Comparison of ENCODE assay signal across 24 mouse cellular contexts in genomic region chr8:64843168-64843567, GRCm38 (mm10). TPM values are rescaled to one million over a fixed set of nuclear protein-coding genes. Genes with fewer than 3 reads are reported as not detected.
DNase-seq lines count a peak whose midpoint lies in the region; ATAC-seq and TF ChIP-seq lines count a peak whose summit lies in the region.
"Had no signal": no experiment of that assay in that cellular context is flagged by ENCODE, and none has a peak within 500 bp of the region (broad histone marks: within the 10 kb centered on the region; RNA-seq: fewer than 3 reads in every experiment).

No protein-coding gene starts in this region.

- H3K27me3 ChIP-seq in intestine, embryonic 16.5 days (replicated peaks; ENCODE audit: control insufficient read depth, insufficient read depth, low read length), result no peaks in the 10 kb centered on the region
- no peaks in the 10 kb centered on the region for H3K27me3 ChIP-seq in intestine, embryonic 15.5 days (replicated peaks)
- H3K27me3 ChIP-seq: CH12.LX; embryonic facial prominence, embryonic 12.5 days; forebrain, embryonic 12.5 days; heart, embryonic 13.5 days; hindbrain, embryonic 12.5 days; Patski had no signal

- H3K4me3 ChIP-seq in intestine, embryonic 16.5 days (ENCODE audit: low read length), result no peak overlapping the region
- no peak overlapping the region for H3K4me3 ChIP-seq in intestine, embryonic 15.5 days (replicated peaks)
- H3K4me3 ChIP-seq in left cerebral cortex, adult 2 months, result no peak overlapping the region
- no peak overlapping the region for H3K4me3 ChIP-seq in olfactory bulb, adult 2 months (ENCODE audit: insufficient read depth, low read depth, low read length)
- H3K4me3 ChIP-seq: embryonic facial prominence, embryonic 12.5 days; forebrain, embryonic 12.5 days; gastrocnemius, adult 2 months; heart, embryonic 13.5 days; hindbrain, embryonic 12.5 days had no signal

- no peaks in the 10 kb centered on the region for H3K9me3 ChIP-seq in intestine, embryonic 16.5 days (ENCODE audit: control insufficient read depth, low read length)
- no peaks in the 10 kb centered on the region for H3K9me3 ChIP-seq in intestine, embryonic 15.5 days
- H3K9me3 ChIP-seq: embryonic facial prominence, embryonic 12.5 days; forebrain, embryonic 12.5 days; heart, embryonic 13.5 days; hindbrain, embryonic 12.5 days had no signal

- WGBS in intestine, embryonic 16.5 days, result 67% methylated on average over 3 of the region's 3 CpGs
- 65% methylated on average over 3 of the region's 3 CpGs for WGBS in intestine, embryonic 15.5 days
- 42% methylated on average over 3 of the region's 3 CpGs for WGBS in olfactory bulb, adult 2 months

- DNase-seq in left cerebral cortex, adult 2 months (ENCODE audit: extremely low spot score in 1 of 2, low spot score in 2 of 2), result no peak
- no peak for DNase-seq in left cerebral cortex, adult 11 months (ENCODE audit: low spot score)
- peak; percentile 93 for DNase-seq in brain, adult 2 months (ENCODE audit: low read depth, low spot score)
- DNase-seq: adrenal gland, adult 2 months; adrenal gland, postnatal 36 days; cerebellum, adult 11 months; cerebellum, adult 8-10 months; cerebellum, postnatal 14 days; gastrocnemius, adult 2 months; gastrocnemius, postnatal 25 days; heart, postnatal 4 days had no signal

- no peak overlapping the region for H3K27ac ChIP-seq in intestine, embryonic 16.5 days (ENCODE audit: low read length)
- no peak overlapping the region for H3K27ac ChIP-seq in intestine, embryonic 15.5 days
- peak overlapping the region; percentile 65 for H3K27ac ChIP-seq in left cerebral cortex, adult 2 months
- H3K27ac ChIP-seq in olfactory bulb, adult 2 months (ENCODE audit: insufficient read depth, low read depth, low read length), result 0 out of 2 replicates have a peak overlapping the region, but pooled peaks have one; percentile 25
- H3K27ac ChIP-seq: embryonic facial prominence, embryonic 12.5 days; forebrain, embryonic 12.5 days; gastrocnemius, adult 2 months; heart, embryonic 13.5 days; hindbrain, embryonic 12.5 days had no signal

- no peak overlapping the region for H3K9ac ChIP-seq in intestine, embryonic 16.5 days (ENCODE audit: low read depth, low read length)
- no peak overlapping the region for H3K9ac ChIP-seq in intestine, embryonic 15.5 days
- H3K9ac ChIP-seq: embryonic facial prominence, embryonic 12.5 days; forebrain, embryonic 12.5 days; heart, embryonic 13.5 days; hindbrain, embryonic 12.5 days had no signal

- no peaks in the 10 kb centered on the region for H3K36me3 ChIP-seq in intestine, embryonic 16.5 days (ENCODE audit: control insufficient read depth, insufficient read depth, low read length)
- no peaks in the 10 kb centered on the region for H3K36me3 ChIP-seq in intestine, embryonic 15.5 days
- H3K36me3 ChIP-seq: embryonic facial prominence, embryonic 12.5 days; forebrain, embryonic 12.5 days; heart, embryonic 13.5 days; hindbrain, embryonic 12.5 days had no signal

- H3K4me1 ChIP-seq in intestine, embryonic 16.5 days (ENCODE audit: control insufficient read depth, insufficient read depth, low read length), result peaks cover 30% of the 10 kb centered on the region
- peaks cover 32% of the 10 kb centered on the region; the same call in 1 of the 2 replicates for H3K4me1 ChIP-seq in intestine, embryonic 15.5 days (replicated peaks)
- peaks cover 12% of the 10 kb centered on the region for H3K4me1 ChIP-seq in olfactory bulb, adult 2 months (ENCODE audit: control insufficient read depth, insufficient read depth, low read length)

- H3K4me2 ChIP-seq in intestine, embryonic 16.5 days (ENCODE audit: low read depth, low read length), result no peak overlapping the region
- no peak overlapping the region for H3K4me2 ChIP-seq in intestine, embryonic 15.5 days (replicated peaks)
- H3K4me2 ChIP-seq: embryonic facial prominence, embryonic 12.5 days; forebrain, embryonic 12.5 days; heart, embryonic 13.5 days; hindbrain, embryonic 12.5 days had no signal

- intact Hi-C loops in left cerebral cortex, adult 2 months (cut with DNase I), result loop anchor here (10.0 kb wide), 1 partner anchor 218 kb away; no protein-coding TSS in a partner anchor

- no peak for TF ChIP-seq CTCF in left cerebral cortex, adult 2 months (IDR thresholded peaks at IDR 0.05)
- no peak for TF ChIP-seq CTCF in olfactory bulb, adult 2 months (IDR thresholded peaks at IDR 0.05; ENCODE audit: insufficient read depth, low read depth, low read length)

- ATAC-seq in intestine, embryonic 16.5 days, result 0 out of 2 replicates have a peak, but pooled peaks have one; percentile 19
- ATAC-seq in intestine, embryonic 15.5 days, result no peak; the same call in 1 of the 2 replicates
- ATAC-seq in erythroid progenitor cell, adult 5-6 weeks (replicated peaks; ENCODE audit: low FRiP score, poor library complexity, severe bottlenecking), result no peak
- ATAC-seq: activated CD4-positive, CD25-positive, alpha-beta regulatory T cell, adult 4 months; forebrain, embryonic 16.5 days; hindbrain, embryonic 16.5 days; Patski had no signal

- TF ChIP-seq POLR2A in olfactory bulb, adult 2 months (IDR thresholded peaks at IDR 0.05; ENCODE audit: insufficient read depth, low read depth, low read length), result no peak

RNA-seq across cellular contexts. Expression of gene Klhl2, which starts 6.6 kb away (rescaled TPM):
- 5.1 and 5.6 TPM in 2 replicates for polyA plus RNA-seq in intestine, embryonic 16.5 days (2015; fragmentation: Nextera tagmentation; extraction: Ambion mirVana)
- polyA plus RNA-seq in intestine, embryonic 15.5 days (2015; fragmentation: Nextera tagmentation; extraction: Ambion mirVana), result 19.5 and 21.4 TPM in 2 replicates
- total RNA-seq in left cerebral cortex, adult 2 months (2021), result 100 to 1,000 TPM; 158 to 173 TPM
- polyA plus RNA-seq in olfactory bulb, adult 2 months (2012; ENCODE audit: insufficient read depth, insufficient read length, low replicate concordance, missing spikeins), result not detected in 2 replicates
- total RNA-seq in erythroid progenitor cell, adult 5-6 weeks (2015; ENCODE audit: low replicate concordance), result 1.4 and 4.6 TPM in 2 replicates
- 1.2 and 2.6 TPM in 2 replicates for total RNA-seq in erythroid progenitor cell, adult 5-6 weeks (2017; ENCODE audit: low replicate concordance)

Comparison
In these comparisons a context has a peak if more than half of its experiments do, and no peak if none do; other contexts are left out.
1. H3K27ac ChIP-seq: peak in left cerebral cortex, adult 2 months (single experiment) and olfactory bulb, adult 2 months (single experiment); none in intestine, embryonic 16.5 days (single experiment) and intestine, embryonic 15.5 days (single experiment).